Mouse (Mus musculus) kidney, embryonic 16.5 days (tissue): ENCODE results near the gene Synpo2. TPM values are rescaled to one million over a fixed set of nuclear protein-coding genes. Genes with fewer than 3 reads are reported as not detected.

Experiments
- ATAC-seq: fragments of 200-750 bp; cut with Nextera tagmentation; 2 replicates; pipeline ENCODE4 v1.8.0; 2017; ENCODE audit warnings: moderate TSS enrichment; ENCODE audit not compliant: low FRiP score, low TSS enrichment
- H3K27ac ChIP-seq: fragments of 300-500 bp; sonication (generic); 2 replicates; pipeline ENCODE4 v1.5.1; 2014; ENCODE audit warnings: low read length
- H3K27me3 ChIP-seq: fragments of 300-500 bp; sonication (generic); 2 replicates; pipeline ENCODE4 v1.6.1; 2014; ENCODE audit warnings: low read length, control low read depth, mixed read lengths; ENCODE audit not compliant: insufficient read depth
- H3K36me3 ChIP-seq: fragments of 300-500 bp; sonication (generic); 2 replicates; pipeline ENCODE4 v1.6.1; 2014; ENCODE audit warnings: low read length, control low read depth, mixed read lengths; ENCODE audit not compliant: insufficient read depth
- H3K4me1 ChIP-seq: fragments of 300-500 bp; sonication (generic); 2 replicates; pipeline ENCODE4 v1.6.1; 2014; ENCODE audit warnings: low read length, control low read depth, mixed read lengths; ENCODE audit not compliant: insufficient read depth
- H3K4me2 ChIP-seq: fragments of 300-500 bp; sonication (generic); replicated peaks from 2 replicates; pipeline ENCODE4 v1.6.1; 2014; ENCODE audit warnings: low read depth, low read length
- H3K4me3 ChIP-seq: fragments of 300-500 bp; sonication (generic); 2 replicates; pipeline ENCODE4 v1.5.1; 2014; ENCODE audit warnings: mild to moderate bottlenecking, low read length
- H3K9ac ChIP-seq: fragments of 300-500 bp; sonication (generic); replicated peaks from 2 replicates; pipeline ENCODE4 v1.6.1; 2014; ENCODE audit warnings: low read length
- H3K9me3 ChIP-seq: fragments of 300-500 bp; sonication (generic); 2 replicates; pipeline ENCODE4 v1.6.1; 2016; ENCODE audit warnings: low read length, control low read depth
- WGBS: fragments of 180-500 bp; shearing (Covaris S2); extraction: QIAGEN DNeasy Blood & Tissue Kit; methylation state at CpG from one replicate; pipeline ENCODE4 v1.1.7; 2014; 5-methylcytosine and 5-hydroxymethylcytosine counted together
- polyA plus RNA-seq: library from polyadenylated mRNA; unstranded; fragments of >200 nt; fragmentation: Nextera tagmentation; extraction: Ambion mirVana; gene quantifications from 2 replicates; pipeline ENCODE4 v1.2.1, GENCODE M21; 2015

Gene Synpo2
- polyA plus RNA-seq, 1 experiment from 2014 or later: 9.9 TPM

DNA sequence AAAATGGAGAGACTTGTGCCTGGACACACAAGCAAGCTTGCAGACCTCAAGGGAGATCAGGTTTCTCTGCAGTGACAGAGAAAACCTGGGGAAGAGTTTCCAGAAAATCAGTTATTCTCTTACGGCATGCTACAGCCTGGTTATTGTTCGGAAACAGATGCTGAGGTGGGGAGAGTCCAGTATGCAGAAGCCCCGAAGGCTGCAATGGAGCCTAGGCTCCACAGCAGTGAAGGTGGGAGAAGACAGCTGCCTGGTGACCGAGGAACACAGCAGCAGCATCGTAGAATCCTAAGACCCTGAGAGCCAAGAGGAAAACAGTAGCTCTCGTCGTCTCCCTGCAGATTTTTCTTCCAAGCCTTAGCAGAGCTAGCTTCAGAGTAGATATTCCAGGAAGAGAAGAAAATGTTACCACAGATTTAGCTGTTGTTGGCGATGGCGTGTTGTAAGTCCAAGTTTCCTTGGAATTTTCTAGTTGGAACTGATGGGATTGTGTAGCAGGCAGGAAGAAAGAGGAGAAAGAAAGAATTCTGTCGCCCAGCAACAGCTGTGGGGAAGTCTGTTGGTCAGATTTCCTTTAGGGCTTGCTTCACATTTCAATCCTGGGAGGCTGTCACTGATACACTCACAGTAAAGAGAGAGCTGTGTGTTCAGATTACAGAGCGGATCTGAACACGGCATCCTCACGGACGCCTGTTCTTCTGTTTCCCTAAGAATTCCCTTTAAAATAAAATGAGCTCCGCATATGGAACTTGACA, 48.4 kb downstream of the Synpo2 start:
- no peak for ATAC-seq
- Histone ChIP-seq H3K9me3 (no peaks in the 10 kb centered on the region), H3K4me1 (peaks cover 20% of the 10 kb centered on the region), H3K27ac (peak overlapping the region; percentile 44), H3K27me3 (no peaks in the 10 kb centered on the region), H3K4me3 (no peak overlapping the region), H3K36me3 (no peaks in the 10 kb centered on the region), H3K4me2 (no peak overlapping the region), H3K9ac (peak overlapping the region; percentile 31)
- WGBS: 47% methylated on average over 15 of the region's 15 CpGs

DNA sequence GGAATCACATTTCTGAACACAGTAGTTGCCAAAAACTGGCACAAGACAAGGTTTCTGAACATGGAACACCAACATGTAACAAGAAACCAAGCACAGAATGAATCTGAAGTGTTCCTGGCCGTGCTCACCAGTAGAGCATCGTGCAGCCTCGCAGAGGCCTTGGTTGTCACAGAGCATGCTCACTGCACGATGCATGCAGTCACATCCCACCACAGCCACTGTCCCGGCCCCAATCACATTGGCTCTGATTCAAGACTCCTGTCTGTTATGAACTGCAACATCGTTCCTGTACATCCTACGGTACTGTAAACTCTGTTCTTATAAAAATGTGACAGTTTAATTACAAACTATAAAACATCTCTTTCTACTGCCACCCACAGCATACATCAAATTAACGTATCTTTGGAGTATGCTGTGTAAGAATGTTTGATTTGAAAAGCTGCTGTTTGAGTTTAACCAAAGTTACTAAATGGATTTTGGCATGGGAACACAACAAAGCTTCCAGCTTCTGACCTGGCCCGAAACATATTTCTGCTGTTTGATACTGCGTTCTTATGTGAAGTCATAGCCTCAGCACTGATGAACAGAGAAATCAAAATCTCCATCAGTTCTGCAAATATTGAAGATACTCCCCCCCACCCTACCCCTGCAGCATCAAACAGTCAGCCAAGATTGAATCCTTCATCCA, 50.6 kb downstream of the Synpo2 start:
- ATAC-seq: peak; percentile 89
- WGBS: 60% methylated on average over 10 of the region's 10 CpGs
- peak overlapping the region; percentile 34; the same call in 1 of the 2 replicates for H3K27ac ChIP-seq

GRCm38 (mm10) chr3:123184281-123184680, 51.7 kb downstream of the Synpo2 start:
- Histone ChIP-seq H3K9me3 (no peaks in the 10 kb centered on the region), H3K9ac (no peak overlapping the region), H3K36me3 (no peaks in the 10 kb centered on the region), H3K4me1 (peaks cover 18% of the 10 kb centered on the region), H3K4me3 (no peak overlapping the region), H3K27me3 (no peaks in the 10 kb centered on the region), H3K4me2 (no peak overlapping the region), H3K27ac (no peak overlapping the region)
- ATAC-seq: no peak
- WGBS: 82% methylated on average over 10 of the region's 10 CpGs

More for the DNA sequence above, 50.6 kb downstream of the Synpo2 start:
- H3K9ac ChIP-seq: no peak overlapping the region
- H3K4me2 ChIP-seq: no peak overlapping the region
- no peaks in the 10 kb centered on the region for H3K27me3 ChIP-seq
- no peak overlapping the region for H3K4me3 ChIP-seq
- no peaks in the 10 kb centered on the region for H3K9me3 ChIP-seq
- peaks cover 19% of the 10 kb centered on the region for H3K4me1 ChIP-seq
- H3K36me3 ChIP-seq: no peaks in the 10 kb centered on the region

- Histone ChIP-seq H3K4me1 (peaks cover 11% of the 10 kb centered on the region; the same call in 1 of the 2 replicates), H3K27ac (no peak overlapping the region; the same call in 1 of the 2 replicates), H3K9me3 (no peaks in the 10 kb centered on the region), H3K27me3 (no peaks in the 10 kb centered on the region), H3K4me3 (no peak overlapping the region), H3K36me3 (no peaks in the 10 kb centered on the region), H3K9ac (no peak overlapping the region), H3K4me2 (no peak overlapping the region)
- 41% methylated on average over 8 of the region's 8 CpGs for WGBS
- peak; percentile 24; the same call in 1 of the 2 replicates for ATAC-seq
Measured at GRCm38 (mm10) chr3:123179508-123179907, 56.4 kb downstream of the Synpo2 start.

GRCm38 (mm10) chr3:123179041-123179440, 56.9 kb downstream of the Synpo2 start:
- Histone ChIP-seq H3K9me3 (no peaks in the 10 kb centered on the region), H3K4me2 (no peak overlapping the region), H3K36me3 (no peaks in the 10 kb centered on the region), H3K27me3 (no peaks in the 10 kb centered on the region), H3K9ac (no peak overlapping the region), H3K27ac (0 out of 2 replicates have a peak overlapping the region, but pooled peaks have one; percentile 34), H3K4me1 (peaks cover 15% of the 10 kb centered on the region; the same call in 1 of the 2 replicates), H3K4me3 (no peak overlapping the region)
- no peak for ATAC-seq
- 75% methylated on average over 5 of the region's 5 CpGs for WGBS

- Histone ChIP-seq H3K36me3 (no peaks in the 10 kb centered on the region), H3K4me1 (peaks cover 16% of the 10 kb centered on the region; the same call in 1 of the 2 replicates), H3K9me3 (no peaks in the 10 kb centered on the region), H3K27me3 (no peaks in the 10 kb centered on the region), H3K4me3 (no peak overlapping the region), H3K27ac (peak overlapping the region; percentile 7; the same call in 1 of the 2 replicates), H3K9ac (no peak overlapping the region), H3K4me2 (no peak overlapping the region)
- 78% methylated on average over 4 of the region's 4 CpGs for WGBS
- ATAC-seq: no peak
Measured at GRCm38 (mm10) chr3:123178420-123178819, 57.5 kb downstream of the Synpo2 start.

GRCm38 (mm10) chr3:123176366-123177334, 59.3 kb downstream of the Synpo2 start:
- Histone ChIP-seq H3K9ac (no peak overlapping the region), H3K4me3 (no peak overlapping the region), H3K27me3 (no peaks in the 10 kb centered on the region), H3K9me3 (no peaks in the 10 kb centered on the region), H3K4me1 (peaks cover 19% of the 10 kb centered on the region), H3K4me2 (no peak overlapping the region), H3K27ac (peak overlapping the region; percentile 61), H3K36me3 (no peaks in the 10 kb centered on the region)
- ATAC-seq: no peak
- WGBS: 65% methylated on average over 19 of the region's 19 CpGs

DNA sequence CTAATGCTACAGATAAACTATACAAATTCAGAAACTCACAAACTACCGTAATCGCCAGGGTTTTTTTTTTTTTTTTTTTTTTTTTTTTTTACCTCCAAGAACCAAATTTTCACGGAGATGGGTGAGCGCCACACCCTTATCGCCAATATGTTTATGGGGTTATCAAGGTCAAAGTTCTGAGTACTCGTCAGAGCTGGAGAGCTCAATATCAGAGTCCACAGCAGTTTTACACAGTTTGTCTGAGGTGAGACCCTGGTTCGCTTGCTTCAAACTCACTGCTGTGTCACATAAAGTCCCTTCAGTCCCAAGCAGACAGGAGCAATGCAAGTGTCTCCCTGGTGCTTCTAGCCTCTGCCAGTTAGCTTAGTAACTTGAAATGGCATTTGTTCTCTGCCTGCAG, 60.8 kb downstream of the Synpo2 start:
- Histone ChIP-seq H3K27me3 (no peaks in the 10 kb centered on the region), H3K27ac (no peak overlapping the region), H3K4me2 (no peak overlapping the region), H3K4me3 (no peak overlapping the region), H3K36me3 (no peaks in the 10 kb centered on the region), H3K9me3 (no peaks in the 10 kb centered on the region), H3K4me1 (peaks cover 22% of the 10 kb centered on the region), H3K9ac (no peak overlapping the region)
- WGBS: 93% methylated on average over 7 of the region's 7 CpGs
- no peak for ATAC-seq

- Histone ChIP-seq H3K27ac (0 out of 2 replicates have a peak overlapping the region, but pooled peaks have one; percentile 24), H3K27me3 (no peaks in the 10 kb centered on the region), H3K4me3 (no peak overlapping the region), H3K9ac (no peak overlapping the region), H3K4me2 (no peak overlapping the region), H3K36me3 (no peaks in the 10 kb centered on the region), H3K4me1 (peaks cover 23% of the 10 kb centered on the region), H3K9me3 (no peaks in the 10 kb centered on the region)
- ATAC-seq: no peak
- 73% methylated on average over 8 of the region's 8 CpGs for WGBS
Measured at GRCm38 (mm10) chr3:123174379-123174697, 61.6 kb downstream of the Synpo2 start.
